In genomic region chr11:120823551-120823947, GRCm38 (mm10) we compare ENCODE assay signal across 8 mouse cellular contexts. TPM values are rescaled to one million over a fixed set of nuclear protein-coding genes. Genes with fewer than 3 reads are reported as not detected.
DNase-seq lines count a peak whose midpoint lies in the region; ATAC-seq and TF ChIP-seq lines count a peak whose summit lies in the region.

No protein-coding gene starts in this region.

- WGBS in kidney, embryonic 14.5 days, result under 1% methylated on average over 40 of the region's 40 CpGs
- WGBS in hindbrain, embryonic 15.5 days, result 0% methylated on average over 37 of the region's 40 CpGs

- peak overlapping the region; percentile 98 for H3K27ac ChIP-seq in kidney, embryonic 14.5 days (ENCODE audit: low read depth, low read length)
- peak overlapping the region; percentile 100 for H3K27ac ChIP-seq in hindbrain, embryonic 15.5 days (replicated peaks)

- H3K9ac ChIP-seq in kidney, embryonic 14.5 days (ENCODE audit: low read depth, low read length), result peak overlapping the region; percentile 93
- peak overlapping the region; percentile 85 for H3K9ac ChIP-seq in hindbrain, embryonic 15.5 days

- H3K27me3 ChIP-seq in kidney, embryonic 14.5 days (ENCODE audit: control insufficient read depth, insufficient read depth, low read length), result no peaks in the 10 kb centered on the region
- H3K27me3 ChIP-seq in G1E (ENCODE audit: insufficient read depth, low read length), result peaks cover 10% of the 10 kb centered on the region
- H3K27me3 ChIP-seq in hindbrain, embryonic 15.5 days, result no peaks in the 10 kb centered on the region

- peaks cover 33% of the 10 kb centered on the region for H3K36me3 ChIP-seq in kidney, embryonic 14.5 days (ENCODE audit: control insufficient read depth, insufficient read depth, low read length)
- H3K36me3 ChIP-seq in G1E (replicated peaks), result peaks cover 57% of the 10 kb centered on the region
- peaks cover 26% of the 10 kb centered on the region for H3K36me3 ChIP-seq in hindbrain, embryonic 15.5 days

- H3K9me3 ChIP-seq in kidney, embryonic 14.5 days (ENCODE audit: control insufficient read depth, low read length), result no peaks in the 10 kb centered on the region
- H3K9me3 ChIP-seq in G1E (replicated peaks), result no peaks in the 10 kb centered on the region
- H3K9me3 ChIP-seq in hindbrain, embryonic 15.5 days, result no peaks in the 10 kb centered on the region

- DNase-seq in kidney, postnatal 14 days, result no peak
- DNase-seq in G1E (ENCODE audit: low spot score), result peak; percentile 75
- DNase-seq in c-Kit-positive CD71-positive TER-119-positive erythroid progenitor cells, embryonic 14.5 days (ENCODE audit: low spot score), result peak; percentile 54
- no peak for DNase-seq in retina, postnatal 1 day
- DNase-seq in thymus, postnatal 10 days (ENCODE audit: low spot score in 2 of 2), result no peak

- H3K4me3 ChIP-seq in kidney, embryonic 14.5 days (ENCODE audit: low read length), result peak overlapping the region; percentile 89
- H3K4me3 ChIP-seq in G1E (ENCODE audit: low read depth, low read length), result peak overlapping the region; percentile 85
- H3K4me3 ChIP-seq in hindbrain, embryonic 15.5 days, result peak overlapping the region; percentile 64

- ATAC-seq in kidney, embryonic 14.5 days (ENCODE audit: low FRiP score, low TSS enrichment), result peak; percentile 37
- no peak for ATAC-seq in G1E (ENCODE audit: extremely low read depth, insufficient number of reproducible peaks, low FRiP score, poor library complexity, severe bottlenecking)
- peak; percentile 39 for ATAC-seq in hindbrain, embryonic 15.5 days (ENCODE audit: low FRiP score, low read depth)
- ATAC-seq in megakaryocyte, adult 5-6 weeks (ENCODE audit: poor library complexity, severe bottlenecking), result peak; percentile 9

- TF ChIP-seq CTCF in G1E (IDR thresholded peaks at IDR 0.05; ENCODE audit: low read depth, low read length), result no peak

- H3K4me1 ChIP-seq in kidney, embryonic 14.5 days (ENCODE audit: control insufficient read depth, insufficient read depth, low read length), result peaks cover 14% of the 10 kb centered on the region
- H3K4me1 ChIP-seq in G1E (ENCODE audit: insufficient read depth, low read depth, low read length), result peaks cover 70% of the 10 kb centered on the region
- H3K4me1 ChIP-seq in hindbrain, embryonic 15.5 days (replicated peaks), result peaks cover 45% of the 10 kb centered on the region

- peak overlapping the region; percentile 96 for H3K4me2 ChIP-seq in kidney, embryonic 14.5 days (replicated peaks; ENCODE audit: low read depth, low read length)
- peak overlapping the region; percentile 85 for H3K4me2 ChIP-seq in hindbrain, embryonic 15.5 days

RNA-seq across cellular contexts. Expression of gene Fasn, which starts 0.8 kb away (rescaled TPM):
- polyA plus RNA-seq in kidney, embryonic 14.5 days (2014; fragmentation: Nextera tagmentation; extraction: Ambion mirVana), result 54.9 and 79.9 TPM in 2 replicates
- 88.2 and 116 TPM in 2 replicates for total RNA-seq in G1E (2014; fragmentation: Nextera tagmentation)
- total RNA-seq in G1E (2017), result 66.6 and 69.3 TPM in 2 replicates
- 425 and 529 TPM in 2 replicates for polyA plus RNA-seq in G1E (2012)
- 90.0 and 94.7 TPM in 2 replicates for polyA plus RNA-seq in hindbrain, embryonic 15.5 days (2015; fragmentation: Nextera tagmentation; extraction: Ambion mirVana)
- 14.0 and 19.2 TPM in 2 replicates for total RNA-seq in megakaryocyte, adult 5-6 weeks (2015)
- total RNA-seq in megakaryocyte, adult 5-6 weeks (2017), result 10.5 and 13.3 TPM in 2 replicates

RNA-seq across cellular contexts. Expression of gene Dus1l, which starts 27.3 kb away (rescaled TPM):
- 58.2 and 80.3 TPM in 2 replicates for polyA plus RNA-seq in kidney, embryonic 14.5 days (2014; fragmentation: Nextera tagmentation; extraction: Ambion mirVana)
- total RNA-seq in G1E (2014; fragmentation: Nextera tagmentation) (63.3 and 67.4 TPM in 2 replicates), G1E (2017) (49.2 and 54.7 TPM in 2 replicates)
- 142 and 166 TPM in 2 replicates for polyA plus RNA-seq in G1E (2012)
- 45.2 and 48.6 TPM in 2 replicates for polyA plus RNA-seq in hindbrain, embryonic 15.5 days (2015; fragmentation: Nextera tagmentation; extraction: Ambion mirVana)
- 46.1 and 51.8 TPM in 2 replicates for total RNA-seq in megakaryocyte, adult 5-6 weeks (2015)
- 24.0 and 31.1 TPM in 2 replicates for total RNA-seq in megakaryocyte, adult 5-6 weeks (2017)

RNA-seq across cellular contexts. Expression of gene Gps1, which starts 39.5 kb away (rescaled TPM):
- polyA plus RNA-seq in kidney, embryonic 14.5 days (2014; fragmentation: Nextera tagmentation; extraction: Ambion mirVana), result 213 and 239 TPM in 2 replicates
- total RNA-seq in G1E (2014; fragmentation: Nextera tagmentation) (109 and 111 TPM in 2 replicates), G1E (2017) (110 and 144 TPM in 2 replicates)
- polyA plus RNA-seq in G1E (2012), result 65.9 and 66.5 TPM in 2 replicates
- polyA plus RNA-seq in hindbrain, embryonic 15.5 days (2015; fragmentation: Nextera tagmentation; extraction: Ambion mirVana), result 275 and 300 TPM in 2 replicates
- total RNA-seq in megakaryocyte, adult 5-6 weeks (2015), result 51.4 and 70.1 TPM in 2 replicates
- 52.1 and 56.3 TPM in 2 replicates for total RNA-seq in megakaryocyte, adult 5-6 weeks (2017)

RNA-seq across cellular contexts. Expression of gene Rfng, which starts 39.5 kb away (rescaled TPM):
- 19.3 and 26.2 TPM in 2 replicates for polyA plus RNA-seq in kidney, embryonic 14.5 days (2014; fragmentation: Nextera tagmentation; extraction: Ambion mirVana)
- 18.4 and 24.2 TPM in 2 replicates for total RNA-seq in G1E (2014; fragmentation: Nextera tagmentation)
- 3.5 and 4.1 TPM in 2 replicates for total RNA-seq in G1E (2017)
- polyA plus RNA-seq in G1E (2012), result 55.0 and 67.6 TPM in 2 replicates
- polyA plus RNA-seq in hindbrain, embryonic 15.5 days (2015; fragmentation: Nextera tagmentation; extraction: Ambion mirVana), result 119 and 141 TPM in 2 replicates
- 10.4 and 14.5 TPM in 2 replicates for total RNA-seq in megakaryocyte, adult 5-6 weeks (2015)
- 3.3 and 5.7 TPM in 2 replicates for total RNA-seq in megakaryocyte, adult 5-6 weeks (2017)

Comparison
In these comparisons a context has a peak if more than half of its experiments do, and no peak if none do; other contexts are left out.
1. DNase-seq: peak in G1E (single experiment) and c-Kit-positive CD71-positive TER-119-positive erythroid progenitor cells, embryonic 14.5 days (single experiment); none in kidney, postnatal 14 days (single experiment), retina, postnatal 1 day (single experiment) and thymus, postnatal 10 days (0 of 2).
2. Peak in every context shown above with its lines, with median percentiles within 50 percentile points of each other: H3K4me3 ChIP-seq.